Mouse (Mus musculus) adrenal gland, postnatal 4 days (tissue): ENCODE measurements around the gene Pcgf6. TPM values are rescaled to one million over a fixed set of nuclear protein-coding genes. Genes with fewer than 3 reads are reported as not detected.

Experiments used
- DNase-seq, 2 experiments: peaks; one replicate each; pipeline ENCODE4 v3.0.0; 2021 to 2022; ENCODE audit warnings: low spot score in 2 of 2, mixed read lengths in 2 of 2
- long read RNA-seq, 2 experiments: library from polyadenylated mRNA; stranded (forward); transcript quantifications; one replicate each; pipeline ENCODE4 v2.0.0; 2021
- total RNA-seq, 2 experiments: library from RNA; stranded (reverse); gene quantifications; 2 replicates each; pipeline ENCODE4 v1.2.3; 2021

The Pcgf6 gene
- 10 to 100 TPM; 13.9 to 16.8 TPM for total RNA-seq
- long read RNA-seq, experiment 1, transcript Pcgf6-201 (10 exons, 2,159 nt), result major isoform, 7 of 10 reads
- long read RNA-seq, experiment 1, partial matches to known transcripts, result 2 of 10 reads
- long read RNA-seq, experiment 1, other reads (novel, unspliced or antisense), result 1 of 10 reads
- long read RNA-seq, experiment 2, transcript Pcgf6-201 (10 exons, 2,159 nt), result major isoform, 18 of 22 reads
- long read RNA-seq, experiment 2, partial matches to known transcripts, result 2 of 22 reads
- long read RNA-seq, experiment 2, other reads (novel, unspliced or antisense), result 1 of 22 reads

DNA sequence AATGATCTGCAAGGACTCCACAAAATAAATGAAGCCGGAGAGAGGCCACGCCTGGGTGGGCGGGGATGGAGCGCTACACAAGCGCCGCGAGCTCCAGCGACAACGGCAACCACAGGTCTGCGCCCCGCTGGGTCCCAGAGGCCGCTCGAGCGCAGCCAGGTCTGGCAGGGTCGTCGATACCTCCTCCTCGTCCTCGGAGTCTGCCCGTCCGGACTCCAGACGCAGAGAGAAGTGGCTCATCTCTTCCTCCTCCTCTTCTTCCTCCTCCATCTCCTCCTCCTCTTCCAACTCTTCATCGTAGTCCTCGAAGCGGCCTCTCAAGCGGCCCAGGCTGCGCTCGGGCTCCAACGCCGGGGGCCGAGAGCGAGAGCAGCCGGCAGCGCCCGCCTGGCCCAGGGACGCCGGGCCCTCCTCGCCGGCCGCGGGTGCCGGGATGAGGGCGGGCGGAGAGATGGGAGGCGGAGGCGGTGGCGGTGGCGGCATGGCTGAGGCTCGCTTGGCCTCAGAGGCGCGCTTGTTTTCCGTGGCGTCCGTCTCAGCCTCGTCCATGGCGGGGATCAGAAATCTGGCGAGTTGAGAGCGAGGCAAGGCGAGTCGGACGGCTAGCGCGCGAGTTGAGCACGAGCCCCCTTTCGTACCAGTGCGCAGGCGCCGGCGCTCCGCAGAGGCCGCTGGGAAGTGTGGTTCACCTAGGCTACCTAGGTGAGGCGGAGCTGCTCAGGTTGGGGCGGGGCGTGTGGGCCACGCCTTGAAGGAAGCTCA is at the start of gene Pcgf6:
Gene Pcgf6 (minus strand): TSS at position 636 of the 762 bp plus-strand sequence.
- DNase-seq, result peak; percentile 25 to 56

DNA sequence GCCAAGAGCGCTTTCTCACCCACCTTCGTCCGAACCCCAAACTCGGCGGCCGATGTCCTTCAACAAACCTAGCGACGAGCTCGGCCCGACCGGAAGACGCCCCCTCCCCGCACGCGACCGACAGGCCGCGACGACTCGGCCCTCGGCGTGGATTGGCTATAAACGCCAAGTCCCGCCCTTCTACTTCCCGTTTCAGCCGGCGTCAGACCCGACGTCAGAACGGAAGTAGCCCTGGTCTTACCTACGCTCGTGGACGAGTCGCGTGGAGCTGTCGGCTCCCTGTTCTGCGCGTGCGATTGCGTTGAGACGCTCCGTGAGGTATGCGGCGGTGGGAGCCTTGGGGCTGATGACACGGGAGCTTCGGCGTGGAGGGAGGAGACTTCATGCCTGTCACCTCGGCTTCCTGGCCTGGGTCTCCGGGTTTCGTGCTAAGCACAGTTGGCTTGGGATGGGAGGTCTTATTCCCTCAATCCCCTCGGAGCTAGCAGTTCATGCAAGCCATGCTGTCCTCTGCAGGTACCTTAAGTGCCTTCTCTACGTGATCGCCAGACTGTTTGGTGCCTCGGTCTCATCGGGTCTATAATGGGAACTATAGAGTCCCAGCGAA is 39.9 kb upstream of the Pcgf6 start, which contains the start of the genes Usmg5 and Pdcd11:
Gene Usmg5 (minus strand): TSS at position 98 of the 607 bp plus-strand sequence.
Gene Pdcd11 (plus strand): TSS at position 219 of the 607 bp plus-strand sequence.
- DNase-seq, result peak; percentile 80 to 88

DNA sequence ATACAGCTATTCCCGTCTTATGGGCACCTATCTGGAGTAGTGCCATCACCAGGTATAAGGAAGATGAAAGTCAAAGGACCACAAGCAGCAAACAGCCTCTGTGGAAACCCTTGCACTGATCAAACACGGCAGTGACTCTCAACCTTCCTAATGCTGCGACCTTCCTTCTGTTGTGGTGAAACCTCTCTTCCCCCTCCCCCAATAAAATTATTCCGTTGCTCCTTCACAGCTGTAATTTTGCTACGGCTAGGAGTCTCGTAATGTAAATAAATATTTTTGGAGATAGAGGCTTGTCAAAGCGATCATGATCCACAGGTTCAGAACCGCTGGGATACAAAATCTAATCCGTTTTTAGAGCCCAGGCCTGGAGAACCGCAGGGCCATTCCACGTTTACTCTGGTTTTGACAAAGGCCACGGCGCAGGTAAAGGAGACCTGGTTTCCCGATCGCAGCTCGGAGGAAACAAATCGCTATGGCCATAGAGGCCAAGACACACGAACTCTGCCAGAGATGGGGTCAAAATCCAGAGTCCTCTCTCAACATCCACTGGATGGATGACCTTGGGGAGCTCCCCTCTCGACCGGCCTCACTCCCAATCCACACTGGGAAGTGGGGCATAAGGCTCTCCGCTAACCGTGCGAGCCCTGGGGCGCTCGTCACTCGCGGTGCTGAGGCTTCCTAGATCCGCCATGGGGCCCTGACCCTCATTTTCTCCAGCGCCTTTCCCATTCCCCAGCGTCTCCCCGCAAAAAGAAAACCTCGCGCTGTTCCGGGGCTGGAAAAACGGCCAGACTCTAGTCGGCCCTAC is 39.2 kb upstream of the Pcgf6 start:
- DNase-seq, result no peak

DNA sequence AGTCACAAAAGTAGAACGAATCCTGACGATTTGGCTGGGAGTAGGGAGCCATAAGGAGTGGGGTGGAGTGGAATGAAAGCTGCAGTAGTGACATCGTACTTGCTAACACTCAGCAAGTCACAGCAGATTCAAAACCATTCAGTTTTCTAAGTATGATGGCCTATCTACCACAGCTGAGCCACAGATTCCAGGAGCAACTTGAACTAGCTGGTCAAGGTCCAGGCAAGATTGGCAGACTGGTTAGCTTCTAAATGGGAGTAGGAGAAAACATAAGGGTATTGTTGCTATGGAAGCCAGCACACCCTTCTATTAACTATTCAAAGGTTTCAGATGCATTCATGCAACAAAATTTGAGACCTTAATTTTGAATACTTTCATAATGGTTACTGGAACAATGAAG is 37.5 kb upstream of the Pcgf6 start:
- no peak for DNase-seq

DNA sequence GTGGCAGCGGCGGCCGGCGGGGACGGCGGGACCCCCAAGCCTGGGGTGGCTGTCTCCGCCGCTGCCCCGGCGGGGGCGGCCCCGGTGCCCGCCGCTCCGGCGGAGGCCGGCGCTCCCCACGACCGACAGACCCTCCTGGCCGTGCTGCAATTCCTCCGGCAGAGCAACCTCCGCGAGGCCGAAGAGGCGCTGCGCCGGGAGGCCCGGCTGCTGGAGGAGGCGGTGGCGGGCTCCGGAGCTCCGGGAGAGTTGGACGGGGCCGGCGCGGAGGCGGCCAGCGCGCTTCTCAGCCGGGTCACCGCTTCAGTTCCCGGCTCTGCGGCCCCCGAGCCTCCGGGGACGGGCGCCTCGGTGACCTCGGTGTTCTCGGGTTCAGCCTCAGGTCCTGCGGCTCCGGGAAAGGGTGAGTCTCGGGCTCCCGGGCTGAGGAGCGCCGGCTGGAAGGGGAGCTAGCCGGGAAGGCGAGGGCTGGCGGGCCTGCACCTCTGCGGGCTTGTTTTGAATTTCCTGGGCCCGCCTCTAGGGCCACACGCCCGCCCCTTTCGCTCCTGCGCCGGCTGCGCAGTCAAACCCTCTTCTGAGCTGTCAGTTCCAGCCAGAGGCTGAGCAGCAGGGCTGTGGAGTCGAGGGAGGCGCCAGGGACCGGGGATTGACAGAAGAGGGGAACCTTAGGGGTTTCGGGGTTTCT is 17.4 kb upstream of the Pcgf6 start:
- peak; percentile 55 to 74 for DNase-seq

DNA sequence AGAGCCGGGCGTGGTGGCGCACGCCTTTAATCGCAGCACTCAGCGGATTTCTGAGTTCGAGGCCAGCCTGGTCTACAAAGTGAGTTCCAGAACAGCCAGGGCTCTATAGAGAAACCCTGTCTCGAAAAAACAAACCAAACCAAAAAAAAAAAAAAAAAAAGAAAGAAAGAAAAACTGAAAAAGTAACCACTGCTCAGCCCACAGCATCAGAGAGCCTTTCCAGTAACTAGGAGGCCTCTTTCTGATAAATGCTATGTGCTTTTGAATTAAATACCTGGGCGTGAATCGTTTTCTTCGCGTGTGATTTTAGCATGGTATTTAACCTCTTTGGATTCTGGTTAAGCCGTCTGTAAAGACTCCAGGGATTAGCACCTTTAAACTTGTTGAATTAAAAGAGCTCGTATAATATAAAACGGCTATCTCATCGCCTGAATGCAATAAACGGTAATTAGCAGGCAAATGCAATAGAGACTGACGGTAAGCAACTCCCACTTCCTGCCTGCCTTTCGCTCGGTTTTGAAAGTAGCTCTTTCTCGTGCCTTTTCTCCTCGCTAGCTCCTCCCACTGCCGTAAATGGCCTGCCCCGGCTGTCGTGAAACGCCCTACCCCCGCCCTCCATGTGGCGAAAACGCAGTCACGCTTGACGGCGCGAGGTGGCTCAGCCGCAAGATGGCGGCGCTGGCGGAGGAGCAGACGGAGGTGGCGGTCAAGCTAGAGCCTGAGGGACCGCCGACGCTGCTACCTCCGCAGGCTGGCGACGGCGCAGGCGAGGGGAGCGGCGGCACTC is 16.6 kb upstream of the Pcgf6 start, which contains the start of gene Taf5:
Gene Taf5 (plus strand): TSS at position 651 of the 787 bp plus-strand sequence.
- DNase-seq, result peak; percentile 86 to 95

DNA sequence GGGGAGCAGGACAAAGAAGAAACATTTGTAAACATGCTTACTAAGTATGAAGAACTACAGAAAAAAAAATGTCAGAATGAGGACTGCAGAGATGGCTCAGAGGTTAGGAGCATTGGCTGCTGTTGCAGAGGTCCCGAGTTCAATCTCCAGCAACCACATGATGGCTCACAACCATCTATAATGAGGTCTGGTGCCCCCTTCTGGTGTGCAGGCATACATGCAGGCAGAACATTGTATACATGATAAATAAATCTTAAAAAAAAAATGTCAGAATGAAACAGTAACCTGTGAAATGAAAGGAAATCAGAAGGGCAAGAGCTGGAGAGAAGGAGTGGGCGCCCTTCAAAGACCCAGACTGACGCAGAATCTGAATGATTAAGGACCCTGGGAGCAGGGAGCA is 15.2 kb upstream of the Pcgf6 start:
- no peak for DNase-seq

DNA sequence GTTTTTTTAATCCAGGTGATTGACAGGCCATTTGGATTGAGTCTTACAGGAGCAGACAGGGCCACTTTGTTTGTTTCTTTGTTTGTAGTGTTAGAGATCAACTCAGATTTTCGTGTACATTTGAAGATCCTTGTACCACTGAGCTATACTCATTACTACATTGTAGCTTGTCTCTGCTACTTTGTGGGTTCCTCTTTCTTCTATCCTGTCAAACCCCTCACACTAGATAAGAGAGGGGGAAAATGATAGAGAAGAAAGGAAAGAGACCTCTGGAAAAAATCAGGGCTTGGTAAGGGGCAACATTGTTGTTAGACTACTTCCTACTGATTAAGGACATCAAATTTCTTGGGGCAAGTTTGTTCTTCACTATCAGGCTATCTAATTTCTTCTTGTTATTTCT is 7.0 kb upstream of the Pcgf6 start:
- DNase-seq, result no peak

DNA sequence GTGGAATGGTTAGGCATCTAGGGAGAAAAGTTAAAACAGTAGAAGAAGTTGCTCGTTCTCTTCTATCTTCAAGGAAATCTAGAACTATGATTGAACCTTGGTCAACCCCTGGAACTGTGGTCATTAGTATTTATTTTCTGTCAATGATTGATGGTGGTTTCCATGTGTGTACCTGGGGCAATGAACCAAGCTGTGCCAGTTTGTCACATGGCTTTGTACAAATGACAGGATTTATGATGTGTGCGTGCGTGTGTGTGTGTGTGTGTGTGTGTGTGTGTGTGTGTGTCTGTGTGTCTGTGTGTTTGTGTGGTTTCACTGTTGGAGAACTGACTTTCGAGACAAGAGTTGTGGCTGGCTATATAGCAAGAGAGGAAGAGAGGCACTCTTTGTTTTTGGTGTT is 2.8 kb upstream of the Pcgf6 start:
- DNase-seq, result no peak

DNA sequence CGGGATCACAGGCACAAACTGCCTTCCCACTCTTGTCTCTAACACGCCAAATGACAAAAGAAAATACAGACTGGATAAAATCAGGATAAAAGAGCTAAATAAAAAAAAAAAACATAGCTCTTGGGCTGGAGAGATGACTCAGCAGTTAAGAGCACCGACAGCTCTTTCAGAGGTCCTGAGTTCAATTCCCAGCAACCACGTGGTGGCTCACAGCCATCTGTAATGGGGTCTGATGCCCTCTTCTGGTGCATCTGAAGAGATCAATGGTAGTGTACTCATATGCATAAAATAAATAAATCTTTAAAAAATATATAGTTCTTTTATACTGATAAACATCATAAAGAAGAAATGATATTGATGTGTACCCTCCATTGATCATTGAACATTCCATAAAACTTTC is 2.2 kb upstream of the Pcgf6 start:
- no peak for DNase-seq

DNA sequence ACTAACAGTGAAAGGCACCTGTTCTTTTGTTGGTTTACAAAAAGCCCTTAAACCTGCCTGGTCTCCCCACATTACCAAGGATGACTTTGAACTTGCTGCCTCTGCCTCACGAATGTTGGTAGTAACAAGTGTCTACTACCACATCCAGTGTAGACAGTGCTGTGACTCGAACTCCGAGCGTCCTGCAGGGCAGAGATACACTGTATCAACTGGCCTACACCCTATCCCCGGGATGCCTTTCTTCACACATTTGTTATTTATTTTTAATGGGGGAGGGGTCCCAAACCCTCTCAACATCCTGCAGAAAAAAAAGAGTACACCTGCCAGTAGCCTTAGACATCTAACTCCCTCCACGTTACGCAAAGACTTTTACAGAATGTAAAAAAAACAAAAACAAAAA is 866 bp downstream of the Pcgf6 start:
- DNase-seq, result no peak

DNA sequence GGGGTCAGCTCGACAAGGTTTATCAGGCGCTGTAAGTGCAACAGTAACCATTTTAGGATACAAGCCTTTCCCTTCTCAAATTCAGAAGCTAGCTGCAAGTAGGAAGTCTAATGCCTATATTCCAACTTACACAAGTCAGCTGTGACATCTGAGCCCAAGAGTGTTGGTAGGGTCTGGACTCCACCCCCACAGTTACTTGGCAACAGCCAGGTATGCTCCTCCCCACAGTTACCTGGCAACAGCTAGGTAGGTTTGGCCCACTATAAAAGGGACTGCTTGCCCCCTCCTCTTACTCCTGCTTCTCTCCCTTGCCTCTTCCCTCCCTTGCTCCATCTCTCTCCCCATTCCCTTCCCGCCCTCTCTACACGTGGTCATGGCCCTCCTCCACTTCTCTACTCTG is 1.6 kb downstream of the Pcgf6 start:
- DNase-seq, result no peak

DNA sequence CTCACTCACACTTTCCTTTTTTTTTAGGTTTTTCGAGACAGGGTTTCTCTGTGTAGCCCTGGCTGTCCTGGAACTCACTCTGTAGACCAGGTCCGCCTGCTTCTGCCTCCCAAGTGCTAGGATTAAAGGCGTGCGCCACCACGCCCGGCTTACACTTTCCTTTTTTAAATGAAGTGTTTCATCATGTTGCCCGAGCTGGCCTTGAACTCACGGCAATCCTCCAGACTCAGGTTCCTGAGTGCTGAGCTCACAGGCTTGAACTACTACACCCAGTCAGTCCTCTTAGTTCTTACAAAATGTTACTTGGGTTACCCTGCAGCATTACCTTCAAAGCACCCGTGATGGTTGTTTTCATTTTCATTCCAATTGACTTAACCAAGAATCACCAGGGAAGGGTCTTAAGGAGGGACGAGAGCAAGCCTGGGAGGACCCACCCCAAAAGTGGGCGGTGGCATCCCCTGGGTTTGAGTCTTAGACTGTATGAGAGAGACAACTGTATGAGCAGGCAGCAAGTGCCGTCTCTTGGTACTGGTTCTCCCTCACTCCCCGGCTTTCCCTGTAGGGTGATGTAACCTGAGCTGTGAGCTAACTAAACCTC is 3.4 kb downstream of the Pcgf6 start:
- DNase-seq, result no peak

DNA sequence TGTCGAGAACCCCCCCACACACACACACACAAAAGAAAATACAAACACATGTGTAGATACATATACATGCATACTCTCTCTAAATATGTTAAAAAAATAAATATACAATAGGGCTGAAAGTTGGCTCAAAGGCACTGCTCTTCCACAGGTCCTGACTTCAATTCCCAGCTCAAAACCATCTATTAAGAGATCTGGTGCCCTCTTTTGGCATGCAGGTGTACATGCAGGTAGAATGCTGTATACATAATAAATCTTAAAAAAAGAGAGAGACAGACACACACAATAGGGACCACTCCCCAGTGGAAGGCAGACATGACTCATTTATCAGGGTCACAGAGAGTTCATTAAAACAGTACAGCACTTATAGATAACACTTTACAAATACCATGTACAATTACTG is 4.4 kb downstream of the Pcgf6 start:
- no peak for DNase-seq

DNA sequence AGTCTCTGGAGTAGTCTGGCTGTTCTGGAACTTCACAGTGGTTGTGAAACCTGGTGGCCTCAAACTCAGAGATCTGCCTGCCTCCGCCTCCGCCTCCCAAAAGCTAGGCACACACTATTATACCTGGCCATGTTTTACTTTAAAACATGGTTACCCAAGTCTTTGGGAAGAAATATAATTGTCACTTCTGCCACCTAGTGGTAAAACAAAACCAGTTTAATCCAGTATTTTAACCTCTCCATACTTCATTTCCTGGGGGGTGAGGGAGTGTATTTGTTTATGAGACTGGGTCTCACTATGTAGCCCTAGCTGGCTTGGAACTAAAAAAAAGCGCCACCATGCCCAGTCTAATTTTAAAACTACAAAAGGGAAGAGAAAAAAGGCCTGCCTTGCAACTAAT is 7.1 kb downstream of the Pcgf6 start:
- DNase-seq, result no peak

DNA sequence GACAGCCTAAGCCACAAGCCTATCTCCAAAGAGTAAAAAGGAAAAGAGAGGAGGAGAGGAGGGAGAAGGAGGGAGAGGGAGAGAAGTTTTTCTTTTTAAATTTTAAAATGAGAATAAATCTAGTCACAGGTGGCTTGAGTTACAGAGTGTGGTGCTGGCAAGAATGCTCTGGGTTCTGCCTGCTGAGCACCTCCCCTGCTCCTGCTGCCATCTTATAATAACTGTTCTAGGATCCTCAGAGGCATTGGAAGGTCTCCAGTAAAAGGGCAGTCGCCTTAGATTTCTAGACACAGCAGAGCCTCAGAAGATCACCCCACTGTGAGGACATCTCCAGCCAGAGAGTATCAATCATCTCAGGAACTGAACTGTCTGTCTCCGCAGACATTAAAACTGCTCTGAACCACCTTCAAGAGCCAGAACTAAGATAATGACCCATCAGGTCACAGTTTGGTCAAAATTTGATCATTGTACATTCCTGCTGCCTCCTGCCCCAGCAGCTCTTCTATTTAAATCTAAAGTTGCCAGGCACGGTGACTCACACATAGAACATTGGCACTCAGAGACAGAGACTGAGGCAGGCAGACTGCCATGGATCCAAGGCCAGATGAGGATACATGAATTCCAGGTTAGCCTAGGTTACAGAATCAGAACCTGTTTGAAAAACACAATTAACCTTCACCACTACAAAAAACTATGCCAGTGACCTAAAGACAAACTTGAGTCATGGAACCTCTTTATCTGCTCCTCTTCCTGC is 9.8 kb downstream of the Pcgf6 start:
- no peak for DNase-seq

DNA sequence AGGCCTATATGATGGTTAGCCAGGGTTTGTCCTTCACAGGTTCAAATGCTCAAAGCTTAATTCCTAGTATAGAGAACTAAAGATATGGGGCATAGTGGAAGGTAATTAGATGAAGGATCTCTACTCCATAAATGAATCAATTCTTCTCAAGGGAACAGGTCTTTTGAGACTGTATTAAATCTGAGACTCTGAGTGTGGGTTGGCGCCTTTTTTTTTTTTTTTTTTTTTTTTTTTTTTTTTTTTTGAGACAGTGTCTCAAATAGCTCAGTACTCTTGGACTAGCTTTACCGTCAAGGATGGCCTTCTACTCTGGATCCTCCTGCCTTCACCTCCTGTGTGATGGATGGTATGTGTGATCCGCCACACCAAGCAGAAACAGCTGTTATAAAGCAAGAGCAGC is 14.1 kb downstream of the Pcgf6 start:
- no peak for DNase-seq

DNA sequence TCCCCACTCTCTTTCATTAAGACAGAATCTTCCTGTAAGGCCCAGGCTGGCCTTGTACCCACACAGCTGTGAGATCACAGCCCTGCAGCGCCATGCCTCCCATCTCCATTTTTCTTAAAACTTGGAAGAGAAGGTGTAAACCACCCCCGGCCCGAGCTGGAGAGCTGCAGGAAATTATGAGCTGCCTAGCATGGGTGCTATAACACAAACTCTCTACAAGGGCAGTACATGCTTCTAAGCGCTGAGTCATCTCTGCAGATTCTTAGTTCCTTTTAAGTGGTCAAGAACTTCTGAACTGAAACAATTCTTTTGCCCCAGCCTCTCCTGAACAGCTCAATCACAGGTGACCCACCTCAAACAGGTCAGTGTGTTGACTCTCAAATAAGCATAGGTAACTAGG is 15.8 kb downstream of the Pcgf6 start:
- DNase-seq, result no peak

DNA sequence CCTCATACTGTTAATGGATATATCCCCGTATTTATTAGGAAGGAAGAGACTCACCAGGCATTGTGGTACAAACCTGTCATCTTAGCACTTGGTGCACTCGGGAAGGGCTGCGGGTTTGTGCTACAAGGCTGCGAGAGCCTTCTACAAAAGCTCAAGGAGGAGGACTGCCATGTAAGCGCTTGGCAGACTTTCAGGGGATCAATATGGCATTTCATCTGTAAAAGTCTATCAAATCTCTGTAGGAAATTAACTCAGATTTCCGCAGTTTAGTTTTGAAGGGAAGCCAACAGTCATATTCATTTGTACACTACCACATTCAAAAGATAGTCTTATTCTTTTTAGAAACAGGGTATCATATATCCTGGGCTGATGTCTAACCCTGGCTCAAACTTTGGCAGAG is 18.9 kb downstream of the Pcgf6 start:
- DNase-seq, result no peak
